Mouse (Mus musculus): ENCODE results near the gene Muc4.

The Muc4 gene

GRCm38 (mm10) chr16:32735586-32735985 is at the start of gene Muc4:
Gene Muc4 (plus strand): TSS chr16:32735886.
- in situ Hi-C loops (cut with MboI, MseI): no loop called here

DNA sequence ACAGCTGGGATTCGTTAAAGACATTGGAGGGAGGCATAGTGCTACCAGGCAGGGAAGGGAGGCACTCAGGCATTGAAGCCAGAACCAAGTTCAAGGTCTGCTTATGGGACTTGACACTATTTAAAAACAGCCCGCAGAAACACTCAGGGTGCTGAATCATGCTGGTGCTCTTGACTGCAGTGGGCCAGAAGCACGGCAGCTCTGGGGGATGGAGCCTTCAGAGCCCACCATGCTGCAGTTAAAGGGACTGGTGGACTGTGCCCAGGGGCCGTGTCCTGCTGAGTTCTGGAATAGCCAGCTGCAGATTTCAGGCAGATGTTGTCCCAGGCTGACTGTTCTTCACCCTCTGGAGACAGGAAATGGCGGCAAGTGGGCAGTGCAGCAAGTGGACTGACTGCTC is 49.7 kb upstream of the Muc4 start:
- in situ Hi-C loops (cut with MboI, MseI): no loop called here

DNA sequence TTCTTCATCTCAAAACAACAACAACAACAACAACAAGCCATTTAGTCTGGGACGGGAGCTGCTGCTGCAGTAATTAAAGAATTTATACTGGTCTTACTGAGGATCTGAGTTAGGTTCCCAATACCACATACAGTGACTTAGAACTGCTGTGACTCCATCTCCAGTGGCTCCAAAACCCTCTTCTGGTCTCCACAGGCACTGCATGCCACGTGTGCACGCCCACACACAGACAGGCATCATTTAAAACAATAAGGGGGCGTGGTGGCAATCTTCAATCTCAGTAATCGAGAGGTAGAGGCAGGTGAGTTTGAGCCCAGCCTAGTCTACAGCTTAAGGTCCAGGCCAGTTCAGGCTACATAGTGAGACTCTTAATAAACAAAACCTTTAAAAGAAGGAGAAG is 48.5 kb upstream of the Muc4 start:
- in situ Hi-C loops (cut with MboI, MseI): no loop called here

- in situ Hi-C loops (cut with MboI, MseI): no loop called here
Measured at GRCm38 (mm10) chr16:32688770-32689169, 46.9 kb upstream of the Muc4 start.

DNA sequence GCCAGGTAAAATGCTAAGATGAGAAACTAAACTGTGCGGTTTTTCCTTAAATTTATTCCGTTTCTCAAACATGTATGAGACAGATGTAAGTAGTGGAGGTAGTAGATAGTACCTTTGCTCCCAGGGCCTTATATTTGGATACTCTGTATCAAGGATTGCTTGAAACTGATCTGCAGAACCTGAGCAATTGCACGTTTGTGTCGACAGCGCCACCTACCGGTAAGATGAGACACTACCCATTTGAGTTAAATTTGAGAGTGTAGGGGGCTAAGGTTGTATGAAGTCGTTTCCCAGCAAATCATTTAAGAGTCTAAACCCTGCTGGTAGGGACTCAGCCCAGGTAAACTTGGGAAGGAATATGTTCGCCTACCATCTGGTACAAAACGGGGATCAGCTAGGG is 46.2 kb upstream of the Muc4 start:
- in situ Hi-C loops (cut with MboI, MseI): no loop called here

- in situ Hi-C loops (cut with MboI, MseI): no loop called here
Measured at GRCm38 (mm10) chr16:32696841-32697464, 38.7 kb upstream of the Muc4 start.

DNA sequence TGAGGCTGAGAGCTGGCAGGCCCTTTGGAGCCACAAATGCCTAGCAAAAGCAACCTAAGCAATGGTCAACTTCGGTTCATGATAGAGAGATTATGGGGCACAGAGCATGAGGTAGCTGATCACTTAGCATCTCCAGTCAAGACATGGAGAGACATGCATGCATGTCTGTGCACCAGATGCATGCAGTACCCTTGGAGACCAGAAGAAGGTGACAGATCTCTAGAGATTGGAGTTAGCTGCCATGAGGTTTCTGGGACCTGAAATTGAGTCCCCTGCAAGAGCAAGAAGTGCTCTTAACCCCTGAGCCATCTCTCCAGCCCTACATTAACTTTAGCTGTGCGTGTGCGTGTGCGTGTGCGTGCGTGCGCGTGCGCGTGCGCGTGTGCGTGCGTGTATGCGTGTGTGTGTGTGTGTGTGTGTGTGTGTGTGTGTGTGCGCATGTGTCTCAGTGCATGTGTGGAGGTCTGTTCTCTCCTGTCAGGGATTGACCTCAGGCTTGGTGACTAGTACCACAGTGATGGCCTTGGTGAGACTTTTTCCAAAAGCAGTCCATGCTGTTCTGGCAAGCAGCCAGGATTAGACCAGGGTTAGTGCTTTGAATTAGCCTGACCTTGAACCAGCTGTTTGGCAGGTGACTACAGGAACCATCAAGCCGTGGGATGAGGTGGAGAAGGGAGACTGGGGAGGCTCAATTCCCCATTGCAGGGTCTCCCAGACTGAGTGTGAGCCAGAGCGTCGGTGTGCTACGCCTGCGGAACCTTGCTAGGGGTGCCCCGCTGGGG is 37.8 kb upstream of the Muc4 start:
- in situ Hi-C loops (cut with MboI, MseI): no loop called here

- in situ Hi-C loops (cut with MboI, MseI): no loop called here
Measured at GRCm38 (mm10) chr16:32698550-32698949, 37.1 kb upstream of the Muc4 start.

DNA sequence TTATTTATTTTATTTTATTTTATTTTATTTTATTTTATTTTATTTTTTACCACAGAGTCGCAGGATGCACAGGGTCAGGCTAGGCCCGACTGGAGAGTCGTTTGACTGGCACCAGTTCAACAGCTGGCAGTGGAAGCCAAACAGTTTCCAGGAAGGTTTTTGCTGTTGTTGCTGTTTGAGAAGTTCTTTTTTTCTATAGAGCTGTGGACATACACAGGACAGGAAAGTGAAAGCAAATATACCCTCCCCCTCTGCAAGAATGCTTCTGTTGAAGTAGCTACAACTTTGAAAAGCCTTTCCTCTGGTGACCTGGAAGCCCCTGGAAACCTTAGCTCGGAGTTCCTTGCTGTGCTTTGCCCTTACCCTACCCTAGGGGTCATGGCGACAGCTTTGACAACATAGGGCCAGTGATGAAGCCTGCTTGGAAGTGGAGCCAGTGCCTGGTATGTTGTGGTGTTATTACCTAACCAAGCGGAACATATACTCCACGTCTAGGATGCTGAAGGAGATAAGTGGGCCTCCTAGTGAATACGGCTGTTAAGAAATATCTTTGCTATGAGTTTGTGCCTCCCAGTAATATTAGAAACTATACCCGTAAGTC is 32.3 kb upstream of the Muc4 start:
- in situ Hi-C loops (cut with MboI, MseI): no loop called here

- in situ Hi-C loops (cut with MboI, MseI): no loop called here
Measured at GRCm38 (mm10) chr16:32705606-32706005, 30.1 kb upstream of the Muc4 start.

GRCm38 (mm10) chr16:32707111-32707823 is 28.4 kb upstream of the Muc4 start:
- in situ Hi-C loops (cut with MboI, MseI): no loop called here

- in situ Hi-C loops (cut with MboI, MseI): no loop called here
Measured at GRCm38 (mm10) chr16:32707824-32708456, 27.7 kb upstream of the Muc4 start.

GRCm38 (mm10) chr16:32708457-32709033 is 27.1 kb upstream of the Muc4 start:
- in situ Hi-C loops (cut with MboI, MseI): no loop called here

DNA sequence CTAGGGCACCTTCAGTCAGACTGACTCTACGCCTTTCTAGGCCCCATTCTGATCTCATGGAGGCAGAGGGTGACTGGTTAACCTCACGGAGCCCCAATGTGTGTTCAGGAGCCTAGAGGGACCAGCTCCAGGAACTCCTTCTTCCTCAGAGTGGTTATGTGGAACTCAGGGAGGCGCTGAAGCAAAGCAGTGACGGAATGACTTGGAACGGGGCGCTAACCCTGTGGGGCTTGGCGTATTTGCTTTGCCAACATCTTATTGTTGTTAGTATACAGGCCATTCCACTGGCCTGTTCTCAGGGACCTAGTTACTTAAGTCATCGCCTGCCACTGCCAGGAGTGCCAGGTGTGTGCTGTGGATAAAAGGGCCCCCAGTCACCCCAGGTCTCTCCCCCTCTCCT is 26.6 kb upstream of the Muc4 start:
- in situ Hi-C loops (cut with MboI, MseI): no loop called here

DNA sequence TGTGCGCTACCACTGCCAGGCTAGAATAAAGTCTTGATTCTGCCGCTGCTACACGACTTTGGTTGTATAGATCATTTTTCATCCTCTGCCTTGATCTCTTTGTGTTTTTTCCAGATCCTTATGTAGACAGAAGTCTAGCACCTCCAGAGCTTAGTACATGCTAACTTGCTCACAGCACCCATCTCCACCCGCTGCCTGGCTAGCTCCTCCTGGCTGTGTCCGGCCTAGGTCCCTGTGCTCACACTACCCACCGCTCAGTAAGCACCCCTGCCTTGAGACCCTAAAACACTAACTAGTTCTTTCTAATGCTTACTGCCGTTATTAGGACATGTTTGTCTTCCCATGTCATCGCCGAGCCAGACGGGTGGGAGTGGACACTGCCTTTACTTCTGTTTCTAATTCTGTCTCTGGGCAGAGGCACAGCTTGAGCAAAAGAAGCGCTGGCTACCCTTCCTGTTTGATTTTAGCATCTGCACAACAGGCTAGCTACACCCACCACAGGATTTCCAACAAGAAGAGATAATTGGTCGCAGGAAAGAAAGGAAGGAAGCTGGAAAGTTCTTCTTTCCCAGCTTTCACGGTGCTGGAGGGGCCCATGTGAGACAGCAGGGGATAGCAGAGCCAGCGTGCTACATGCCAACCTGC is 25.1 kb upstream of the Muc4 start:
- in situ Hi-C loops (cut with MboI, MseI): no loop called here

DNA sequence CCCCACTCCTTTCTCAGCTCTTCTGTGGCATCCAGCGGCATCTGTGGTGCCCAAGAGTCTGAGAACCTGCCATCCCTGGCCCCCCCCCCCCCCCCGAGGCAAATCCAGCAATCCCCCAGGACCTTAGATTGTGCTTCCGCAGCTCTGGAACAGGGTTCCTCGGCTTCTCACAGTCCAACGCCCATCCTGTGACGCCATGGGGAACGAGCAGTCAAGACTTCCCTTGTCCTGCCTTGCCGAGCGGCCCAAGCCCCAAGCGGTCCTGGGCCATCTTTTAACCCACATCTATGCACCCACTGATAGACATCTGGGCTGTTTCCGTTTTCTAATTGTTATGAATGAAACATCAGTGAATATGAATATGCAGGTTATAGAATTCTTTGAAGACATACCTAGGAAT is 23.5 kb upstream of the Muc4 start:
- in situ Hi-C loops (cut with MboI, MseI): no loop called here

- in situ Hi-C loops (cut with MboI, MseI): no loop called here
Measured at GRCm38 (mm10) chr16:32713556-32713955, 22.1 kb upstream of the Muc4 start.

GRCm38 (mm10) chr16:32715364-32715763 is 20.3 kb upstream of the Muc4 start:
- in situ Hi-C loops (cut with MboI, MseI): no loop called here

DNA sequence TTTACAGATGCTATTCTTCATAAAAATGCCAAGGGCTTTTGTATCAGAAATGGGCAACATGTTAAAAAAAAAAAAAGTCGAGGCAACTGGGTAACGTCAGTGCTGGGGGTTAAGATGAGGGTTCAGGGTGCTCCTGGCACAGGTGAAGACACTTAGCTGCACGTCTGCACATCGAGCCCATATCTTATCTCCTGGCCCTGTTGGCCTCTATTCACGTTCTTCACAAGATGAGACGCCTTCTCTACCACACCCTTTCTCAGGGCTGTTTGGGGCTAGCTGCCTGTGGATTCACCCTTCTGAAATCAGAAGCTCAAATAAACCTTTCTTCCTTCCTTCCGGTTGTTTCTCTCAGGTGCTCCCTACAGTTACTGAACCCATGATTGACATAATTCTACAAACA is 12.5 kb upstream of the Muc4 start:
- in situ Hi-C loops (cut with MboI, MseI): no loop called here

DNA sequence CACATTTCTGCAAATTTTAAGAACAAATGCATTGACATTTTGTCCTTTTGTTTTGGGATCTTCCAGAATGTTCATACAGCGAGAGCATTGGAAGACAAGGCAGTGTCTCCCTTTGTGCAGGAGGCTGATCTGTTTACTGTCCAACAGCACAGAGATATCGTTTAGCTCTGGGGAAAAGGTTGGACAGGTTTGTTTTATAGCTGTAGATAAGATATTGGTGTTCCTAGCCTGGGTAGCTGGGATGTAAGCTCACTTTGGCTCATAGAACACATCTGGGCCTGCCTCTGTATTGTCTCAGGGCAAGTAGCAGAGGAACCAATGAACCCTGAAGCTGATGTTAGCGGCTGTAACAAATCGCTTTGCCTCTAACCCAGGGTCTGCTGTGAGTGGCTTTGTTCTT is 11.9 kb upstream of the Muc4 start:
- in situ Hi-C loops (cut with MboI, MseI): no loop called here

GRCm38 (mm10) chr16:32724259-32724658 is 11.4 kb upstream of the Muc4 start:
- in situ Hi-C loops (cut with MboI, MseI): no loop called here

Data from T-helper 2 cell (primary cell).